Mouse (Mus musculus) erythroid progenitor cell, adult 5-6 weeks (primary cell): ENCODE data around the gene Sh3gl2. TPM values are rescaled to one million over a fixed set of nuclear protein-coding genes. Genes with fewer than 3 reads are reported as not detected.

Experiments used
- ATAC-seq: replicated peaks from 2 replicates; pipeline ENCODE4 v1.8.0; 2016; ENCODE audit warnings: moderate number of reproducible peaks, mild to moderate bottlenecking, moderate TSS enrichment, inconsistent platforms; ENCODE audit not compliant: poor library complexity, low FRiP score, severe bottlenecking
- total RNA-seq, 2 experiments: library from RNA; stranded (forward) in 1 of 2; stranded (reverse) in 1 of 2; fragments of 150-400 nt in 1 of 2; fragments of 186-747, 209-891 nt in 1 of 2; gene quantifications; 2 replicates each; pipeline versions ENCODE4 v1.2.3 to v1.2.4; 2015 to 2017; ENCODE audit warnings: low replicate concordance in 2 of 2

The Sh3gl2 gene
- total RNA-seq, 2 experiments from 2014 or later, result not detected

GRCm38 (mm10) chr4:85227664-85228588 is 23.0 kb downstream of the Sh3gl2 start:
- ATAC-seq, result no peak

- no peak for ATAC-seq
Measured at GRCm38 (mm10) chr4:85228589-85228948, 23.6 kb downstream of the Sh3gl2 start.

DNA sequence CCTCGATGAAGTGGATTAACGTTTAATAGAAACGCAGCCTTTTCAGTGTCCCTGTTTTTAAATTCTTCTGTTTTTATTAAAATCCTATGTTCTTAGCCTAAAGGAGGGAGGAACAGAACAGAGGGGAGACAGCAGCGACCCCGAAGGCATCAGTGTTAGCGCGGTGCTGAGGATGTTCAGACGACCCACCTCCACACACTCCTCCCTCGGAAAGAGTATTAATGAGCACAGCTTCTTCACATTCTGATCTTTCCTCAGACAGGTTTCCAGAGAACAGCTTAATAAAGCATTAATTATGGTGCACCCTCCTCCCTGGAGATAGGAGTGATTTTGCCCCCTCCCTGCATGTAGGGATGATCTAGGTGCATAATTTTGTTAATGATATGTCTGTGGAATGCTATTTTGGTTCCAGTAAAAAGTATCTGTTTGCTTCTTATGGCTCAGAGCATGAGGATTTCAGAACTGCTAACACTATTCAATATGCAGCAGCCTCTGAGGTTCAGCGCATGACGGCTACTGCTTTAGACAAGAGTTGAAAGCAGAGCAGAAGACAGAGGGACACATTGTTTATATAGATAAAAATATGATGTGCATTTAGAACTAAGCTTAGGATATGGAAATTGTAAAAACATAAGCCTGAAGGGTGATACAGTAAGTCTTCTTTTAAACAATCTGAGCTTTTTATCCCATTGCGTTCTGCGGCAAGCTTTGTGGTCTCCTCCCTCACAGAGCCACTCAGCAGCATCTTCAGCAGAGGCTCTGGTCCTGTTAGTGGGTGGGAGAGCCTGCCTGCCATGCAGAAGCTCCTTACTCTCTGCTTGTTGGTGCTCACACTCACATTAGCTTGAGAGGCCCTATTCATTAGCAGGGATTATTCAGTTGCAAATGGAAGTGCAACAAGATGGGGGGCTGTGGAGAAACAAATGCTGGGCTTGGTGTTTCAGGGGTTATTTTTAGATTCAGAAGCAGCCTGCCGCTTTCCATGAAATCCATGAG is 27.8 kb downstream of the Sh3gl2 start:
- ATAC-seq, result no peak

- no peak for ATAC-seq
Measured at GRCm38 (mm10) chr4:85241675-85242074, 36.7 kb downstream of the Sh3gl2 start.

GRCm38 (mm10) chr4:85242562-85242961 is 37.6 kb downstream of the Sh3gl2 start:
- no peak for ATAC-seq

DNA sequence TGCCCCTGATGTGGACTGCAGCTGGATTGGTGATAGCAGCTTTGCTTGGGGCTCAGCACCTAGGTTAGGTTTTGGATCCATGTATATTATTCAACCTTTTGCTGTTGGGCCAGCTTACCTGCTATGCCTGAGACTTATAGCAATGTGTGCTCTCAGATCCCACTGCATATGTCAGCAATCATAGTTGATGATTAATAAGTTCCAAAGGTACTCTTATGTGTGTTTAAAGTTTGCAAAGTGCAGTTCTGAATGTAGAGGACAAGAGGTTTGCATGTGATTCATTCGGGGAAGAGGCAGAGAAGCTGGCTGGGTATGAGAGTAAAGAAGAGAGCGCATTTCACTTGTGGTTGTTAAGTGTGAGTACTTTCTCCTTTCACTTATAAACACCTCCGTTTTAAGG is 43.7 kb downstream of the Sh3gl2 start:
- ATAC-seq, result no peak

GRCm38 (mm10) chr4:85250271-85250670 is 45.3 kb downstream of the Sh3gl2 start:
- ATAC-seq, result no peak

GRCm38 (mm10) chr4:85250786-85251185 is 45.9 kb downstream of the Sh3gl2 start:
- no peak for ATAC-seq

- ATAC-seq, result no peak
Measured at GRCm38 (mm10) chr4:85255771-85256389, 51.0 kb downstream of the Sh3gl2 start.

GRCm38 (mm10) chr4:85256461-85257202 is 51.7 kb downstream of the Sh3gl2 start:
- ATAC-seq, result no peak

DNA sequence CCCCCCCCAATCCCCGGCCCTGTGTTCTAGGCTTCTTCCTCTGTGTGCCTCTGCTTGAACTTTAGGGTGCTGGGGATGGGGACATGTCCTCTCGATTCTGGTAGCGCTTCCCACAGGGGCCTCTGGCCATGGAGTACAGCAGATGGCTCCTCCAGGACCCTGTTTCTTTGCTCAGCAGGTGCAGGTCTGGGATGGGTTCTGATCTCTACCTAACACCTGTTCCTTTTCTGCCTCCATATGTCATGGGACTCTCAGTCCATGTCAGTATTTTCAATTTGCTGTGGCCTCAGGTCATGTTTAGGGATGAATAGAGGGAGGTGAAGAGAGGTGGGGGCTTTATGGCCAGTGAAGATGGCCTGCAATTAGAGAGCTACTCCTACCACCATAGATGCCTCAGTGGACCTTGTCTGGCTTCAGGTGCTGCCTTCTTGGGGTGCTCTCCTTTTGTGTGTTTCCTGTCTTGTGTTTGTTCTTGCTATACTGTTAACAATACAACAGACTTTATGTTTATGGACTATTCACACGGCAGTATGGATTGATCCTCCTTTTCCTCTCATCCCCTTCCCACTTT is 52.9 kb downstream of the Sh3gl2 start:
- ATAC-seq, result no peak

- no peak for ATAC-seq
Measured at GRCm38 (mm10) chr4:85260687-85261658, 56.0 kb downstream of the Sh3gl2 start.

DNA sequence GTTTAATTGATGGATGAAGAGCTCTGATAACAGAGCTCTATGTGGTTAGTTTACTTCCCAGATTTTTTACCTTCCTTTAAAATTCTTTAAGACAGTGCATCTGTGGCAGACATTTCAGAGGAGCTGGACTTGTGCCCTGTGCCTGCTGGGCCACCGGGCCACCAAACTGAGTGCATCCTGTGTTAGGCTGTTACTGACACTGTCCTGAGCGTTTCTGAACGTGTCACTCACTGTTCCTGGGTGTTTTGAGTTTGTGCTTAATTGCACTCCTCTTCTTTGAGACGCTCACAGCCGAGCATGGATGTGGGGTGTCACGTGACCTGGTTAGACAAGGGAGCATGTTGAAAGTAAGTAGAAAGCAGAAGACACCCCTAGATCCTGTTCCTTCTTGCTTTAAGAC is 57.2 kb downstream of the Sh3gl2 start:
- ATAC-seq, result no peak

GRCm38 (mm10) chr4:85262606-85263005 is 57.7 kb downstream of the Sh3gl2 start:
- no peak for ATAC-seq

GRCm38 (mm10) chr4:85267456-85267855 is 62.5 kb downstream of the Sh3gl2 start:
- no peak for ATAC-seq

GRCm38 (mm10) chr4:85272877-85273276 is 68.0 kb downstream of the Sh3gl2 start:
- no peak for ATAC-seq

GRCm38 (mm10) chr4:85273452-85273851 is 68.5 kb downstream of the Sh3gl2 start:
- ATAC-seq, result no peak

DNA sequence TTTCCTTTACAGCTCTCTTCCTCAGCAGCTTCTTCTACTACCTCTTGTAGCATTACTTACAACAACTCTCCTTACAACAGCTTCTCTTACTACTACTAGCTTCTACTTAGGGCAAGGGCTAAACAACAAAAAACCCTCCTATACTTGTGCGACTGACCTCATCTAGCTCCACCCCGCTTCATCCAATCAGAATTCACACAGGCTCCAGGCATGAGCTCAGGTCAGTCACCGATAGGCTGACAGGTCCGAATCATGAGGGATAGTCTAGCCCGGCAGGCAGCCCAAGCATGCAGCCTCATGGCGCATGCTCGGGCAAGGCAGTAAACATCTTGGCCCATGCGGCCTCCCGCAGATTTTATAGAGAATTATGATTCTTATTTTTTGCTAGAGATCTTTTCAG is 78.2 kb downstream of the Sh3gl2 start:
- no peak for ATAC-seq
